Mouse (Mus musculus): ENCODE data around the gene Olfr1428.

DNA sequence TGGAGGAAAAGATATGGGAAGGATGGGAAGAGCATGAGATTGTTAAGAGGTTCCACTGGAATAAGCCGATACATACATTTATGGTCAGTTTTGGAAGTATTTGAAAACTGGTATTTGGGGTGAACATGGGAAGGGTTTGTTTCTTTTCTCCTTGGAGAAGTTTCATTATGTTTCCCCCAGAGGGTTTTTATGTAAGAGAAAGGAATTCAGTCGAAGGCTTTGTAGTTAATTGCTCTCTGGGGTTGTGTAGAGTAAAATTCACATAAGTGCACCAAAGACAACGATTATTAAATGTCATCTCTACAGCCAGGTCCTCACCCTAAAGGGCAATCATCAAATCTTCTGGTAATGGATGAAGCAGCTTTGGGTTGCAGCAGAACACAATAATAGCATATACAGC lies 7.4 kb upstream of the Olfr1428 start, which contains the start of gene Olfr76:
- TF ChIP-seq CTCF (IDR thresholded peaks at IDR 0.05; ENCODE audit: control insufficient read depth, insufficient read depth, low read length) (no peak), POLR2A (IDR thresholded peaks at IDR 0.05; ENCODE audit: borderline replicate concordance, control insufficient read depth, low read depth, low read length) (no peak)

Measured in bone marrow, adult 2 months (tissue).